Mouse (Mus musculus) v-Abl transformed pro-B cells (cell line): ENCODE measurements around the gene Adap1.

Experiments used
- in situ Hi-C, 2 experiments: fragments of 400-800 bp; cut with MboI; formaldehyde crosslinking; loops; one replicate each; pipeline ENCODE4 v1.15.1; 2025; ENCODE audit not compliant: unreplicated experiment in 2 of 2

Gene Adap1

DNA sequence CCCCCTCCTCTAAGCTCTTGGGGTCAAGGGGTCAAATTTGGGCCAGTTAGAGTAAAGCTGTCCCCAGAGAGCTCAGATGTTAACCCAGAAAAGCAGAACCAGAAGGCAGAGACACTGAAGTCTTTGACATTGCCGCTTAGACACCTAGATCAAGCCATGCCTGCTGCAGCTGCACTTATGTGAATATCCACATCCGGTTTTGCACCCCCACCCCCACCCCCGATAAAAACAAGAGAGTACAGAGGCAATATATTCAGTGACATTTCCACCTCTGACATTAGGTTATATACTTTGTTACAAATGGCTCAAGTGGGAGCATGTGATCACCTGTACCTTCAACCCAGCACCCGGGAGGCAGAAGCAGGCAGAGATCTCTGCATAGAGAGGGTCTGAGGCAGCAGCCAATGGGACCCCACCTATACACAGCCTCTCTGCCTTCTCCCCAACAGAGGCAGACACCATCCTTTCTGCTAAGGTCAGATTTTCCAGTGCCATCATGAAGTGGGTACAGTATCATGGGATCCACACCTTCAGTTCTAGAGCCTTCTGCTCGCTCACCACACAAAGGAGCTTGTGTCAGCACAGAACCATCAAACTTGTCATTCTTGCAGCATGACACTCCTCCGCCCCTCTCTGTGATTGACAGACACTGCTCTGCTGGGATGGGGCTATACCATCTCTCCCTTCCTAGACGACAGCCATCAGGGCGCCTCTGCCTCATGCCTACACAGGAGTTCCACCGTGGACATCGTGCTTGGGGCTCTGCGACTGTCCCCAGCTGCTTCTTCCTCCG is 34.8 kb downstream of the Adap1 start:
- in situ Hi-C loops = no loop called here

DNA sequence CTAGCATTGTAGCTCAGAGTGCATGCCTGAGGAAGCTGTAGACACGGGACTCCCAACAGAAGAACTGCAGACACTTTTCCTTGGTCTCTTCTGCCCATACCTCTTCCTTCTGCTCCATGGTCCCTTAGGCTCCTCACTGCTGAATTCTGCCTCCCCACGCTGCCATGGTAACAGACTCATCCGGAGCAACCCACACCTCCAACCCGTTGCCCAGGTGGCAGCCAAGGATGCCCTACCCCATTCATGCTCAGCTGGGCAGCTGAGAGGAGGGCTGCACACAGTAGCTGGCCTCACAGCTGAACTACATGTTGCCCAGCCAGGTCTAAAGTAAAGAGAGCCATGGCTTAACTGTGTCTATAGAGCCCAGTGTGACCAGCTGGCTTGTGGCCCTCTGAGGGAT is 36.8 kb downstream of the Adap1 start:
- in situ Hi-C loops = no loop called here

DNA sequence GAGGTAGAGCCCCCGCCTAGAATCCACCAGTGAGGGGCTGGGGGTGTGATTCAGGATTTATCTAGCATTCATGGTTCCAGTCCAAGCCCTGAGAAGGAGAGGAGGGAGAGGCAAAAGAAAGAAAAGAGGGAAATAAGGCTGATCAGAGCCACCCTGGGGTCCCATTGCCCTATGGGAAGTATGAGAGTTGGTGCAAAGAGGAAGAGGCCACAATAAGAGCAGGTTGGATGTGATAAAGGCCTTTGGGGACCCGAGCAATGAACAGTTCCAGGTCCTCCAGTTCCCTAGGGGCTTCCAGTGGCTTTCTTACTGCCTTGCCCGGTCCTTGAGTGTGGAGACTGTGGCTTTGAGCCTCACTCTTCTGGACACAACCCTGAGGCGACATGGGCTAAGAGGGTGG is 37.6 kb downstream of the Adap1 start:
- in situ Hi-C loops = no loop called here

GRCm38 (mm10) chr5:139287099-139287498 is 38.3 kb downstream of the Adap1 start:
- in situ Hi-C loops = no loop called here

DNA sequence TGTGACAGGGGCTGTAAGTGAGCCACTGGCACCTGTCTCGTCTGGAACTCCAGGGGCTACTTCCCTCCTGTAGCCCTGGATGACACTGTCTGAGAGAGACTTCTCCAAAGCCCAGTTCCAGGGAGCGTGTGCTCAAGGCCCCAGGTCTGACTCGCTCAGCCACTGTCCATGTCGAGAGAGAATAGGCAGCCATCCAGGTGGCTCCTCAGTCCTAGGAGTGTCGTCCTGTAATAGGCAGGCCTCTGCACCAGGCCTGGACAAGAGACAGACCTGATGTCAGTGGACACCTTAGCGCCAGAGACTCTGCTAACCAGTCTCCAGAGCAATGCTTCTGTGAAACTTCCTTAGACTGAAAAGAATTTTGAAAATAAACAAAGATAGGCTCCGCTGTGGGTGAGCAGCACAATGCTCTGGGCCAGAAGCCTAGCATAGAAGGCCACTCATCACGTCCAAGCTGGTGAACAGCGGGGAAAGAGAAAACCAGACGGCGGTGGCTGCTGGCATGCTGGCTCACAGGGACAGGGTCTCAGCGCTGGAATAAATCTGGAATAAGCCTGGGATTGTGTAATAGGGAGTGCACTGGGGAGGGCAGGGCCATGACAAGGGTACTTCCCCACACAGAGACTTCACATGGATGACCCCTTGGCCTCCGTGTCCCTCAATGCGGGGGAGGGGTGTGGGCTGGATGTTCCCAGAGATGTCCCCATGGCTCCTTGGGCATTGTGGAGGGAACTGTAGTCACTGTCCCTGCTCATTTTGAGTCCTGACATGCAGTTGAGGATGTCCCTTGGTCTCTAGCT is 39.1 kb downstream of the Adap1 start:
- in situ Hi-C loops = no loop called here

GRCm38 (mm10) chr5:139285383-139286067 is 39.9 kb downstream of the Adap1 start:
- in situ Hi-C loops = no loop called here

GRCm38 (mm10) chr5:139283460-139284180 is 41.8 kb downstream of the Adap1 start:
- in situ Hi-C loops = loop anchor here (5.0 kb wide), 3 partner anchors 44 to 436 kb away; partner anchors contain the start of gene Adap1 (in 1 of the 2)

DNA sequence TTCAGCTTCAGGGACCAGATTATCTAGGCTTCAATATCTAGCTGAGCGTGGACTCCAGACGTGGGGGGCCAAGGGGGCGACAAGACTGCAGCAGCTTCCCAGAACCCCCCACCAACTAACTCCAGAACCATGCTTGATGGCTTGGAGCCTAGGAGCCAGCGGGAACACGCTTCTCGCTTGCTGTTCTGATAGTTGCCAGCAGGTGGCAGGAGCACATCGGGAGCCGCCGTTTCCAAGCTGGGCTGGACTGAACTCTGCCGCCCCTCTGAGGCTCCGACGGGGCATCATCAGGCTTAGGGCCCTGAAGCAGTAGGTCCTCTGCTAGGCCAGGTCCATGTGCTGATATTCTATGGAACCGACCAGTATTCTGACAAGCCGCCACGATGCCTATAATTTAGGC is 43.2 kb downstream of the Adap1 start:
- in situ Hi-C loops = loop anchor here (5.0 kb wide), 3 partner anchors 45 to 435 kb away; partner anchors contain the start of gene Adap1 (in 1 of the 2)

- in situ Hi-C loops = loop anchor here (5.0 kb wide), 3 partner anchors 46 to 434 kb away; partner anchors contain the start of gene Adap1 (in 1 of the 2)
These were observed 43.9 kb downstream of the Adap1 start for GRCm38 (mm10) chr5:139281373-139282112.

GRCm38 (mm10) chr5:139277287-139277686 is 48.1 kb downstream of the Adap1 start:
- in situ Hi-C loops = loop anchor here (10.0 kb wide), 2 partner anchors 202 to 228 kb away; no protein-coding TSS in a partner anchor

- in situ Hi-C loops = loop anchor here (10.0 kb wide), 2 partner anchors 197 to 233 kb away; no protein-coding TSS in a partner anchor
These were observed 53.3 kb downstream of the Adap1 start for GRCm38 (mm10) chr5:139271994-139272554.

- in situ Hi-C loops = loop anchor here (10.0 kb wide), 2 partner anchors 196 to 234 kb away; no protein-coding TSS in a partner anchor
These were observed 54.5 kb downstream of the Adap1 start for GRCm38 (mm10) chr5:139270806-139271521.

GRCm38 (mm10) chr5:139267661-139268060 is 57.8 kb downstream of the Adap1 start:
- in situ Hi-C loops = no loop called here

DNA sequence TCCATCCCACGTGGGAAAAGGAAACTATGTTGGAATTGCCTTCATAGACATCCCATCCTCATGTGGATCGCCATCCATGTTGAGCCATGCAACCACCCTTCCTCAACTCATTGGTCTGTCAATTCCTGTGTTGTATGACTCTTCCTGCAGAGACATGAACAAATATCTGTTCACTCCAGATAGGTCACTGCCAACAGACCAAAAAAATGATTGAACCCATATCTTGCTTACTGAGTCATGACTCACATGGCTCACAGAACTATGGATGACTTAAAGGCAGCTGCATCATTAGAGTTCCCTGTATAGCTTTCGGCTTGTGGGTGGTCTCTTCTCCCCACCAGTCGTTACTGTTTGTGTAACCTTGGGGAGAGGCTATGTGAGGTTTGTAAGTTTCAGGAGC is 64.0 kb downstream of the Adap1 start:
- in situ Hi-C loops = loop anchor here in 1 of 2 experiments (5.0 kb wide), 1 partner anchor 414 kb away; no protein-coding TSS in a partner anchor

DNA sequence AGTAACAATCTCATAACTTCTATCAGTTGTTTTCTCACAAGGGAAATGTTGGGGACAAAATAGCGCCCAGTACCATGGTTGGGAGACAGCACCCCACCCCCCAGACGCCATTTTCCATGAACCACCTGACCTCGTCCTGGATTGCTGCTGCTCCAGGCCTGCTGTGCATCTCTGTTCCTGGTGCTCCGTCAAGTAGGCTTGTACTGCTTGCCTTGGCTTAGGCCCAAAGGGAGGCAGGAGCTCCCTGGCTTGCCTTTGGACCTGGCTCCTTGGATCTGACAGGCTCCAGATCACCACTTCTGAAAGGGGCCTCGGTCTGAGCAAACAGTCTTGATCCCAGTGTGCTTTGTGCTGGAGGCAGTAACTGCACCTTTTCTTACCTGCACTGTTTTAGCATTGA is 65.6 kb downstream of the Adap1 start:
- in situ Hi-C loops = loop anchor here in 1 of 2 experiments (5.0 kb wide), 1 partner anchor 413 kb away; no protein-coding TSS in a partner anchor

DNA sequence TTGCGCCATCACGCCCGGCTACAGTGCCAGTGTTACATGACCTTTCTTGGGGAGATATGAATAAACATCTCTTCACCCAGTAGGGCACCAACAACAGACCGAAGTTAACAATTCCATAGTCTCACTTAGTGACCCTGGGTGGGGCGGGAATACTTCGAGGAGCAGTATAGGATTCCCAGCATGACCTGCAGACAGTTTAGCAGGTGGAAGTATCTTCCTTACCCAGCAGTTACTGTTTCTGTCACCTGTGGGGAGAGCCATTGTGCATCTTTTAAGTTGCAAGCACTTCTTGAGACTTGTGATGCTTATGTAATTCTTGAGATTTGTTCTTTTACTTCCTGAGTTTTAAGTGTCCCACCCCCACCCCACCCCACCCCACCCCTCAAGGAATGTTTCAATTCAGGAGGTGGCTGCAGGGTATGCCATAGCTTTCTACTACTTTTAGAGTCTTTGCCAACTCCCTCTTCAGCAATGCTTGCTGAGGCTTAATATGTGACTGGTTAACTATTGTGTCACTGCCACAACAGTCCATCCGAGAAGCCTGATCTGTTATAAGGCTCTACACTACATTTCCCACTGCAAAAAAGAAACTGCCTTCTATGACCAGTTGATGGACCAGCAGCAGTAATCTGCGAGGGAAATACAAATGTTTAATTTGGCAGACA is 66.9 kb downstream of the Adap1 start:
- in situ Hi-C loops = no loop called here

GRCm38 (mm10) chr5:139257818-139258217 is 67.6 kb downstream of the Adap1 start:
- in situ Hi-C loops = no loop called here

DNA sequence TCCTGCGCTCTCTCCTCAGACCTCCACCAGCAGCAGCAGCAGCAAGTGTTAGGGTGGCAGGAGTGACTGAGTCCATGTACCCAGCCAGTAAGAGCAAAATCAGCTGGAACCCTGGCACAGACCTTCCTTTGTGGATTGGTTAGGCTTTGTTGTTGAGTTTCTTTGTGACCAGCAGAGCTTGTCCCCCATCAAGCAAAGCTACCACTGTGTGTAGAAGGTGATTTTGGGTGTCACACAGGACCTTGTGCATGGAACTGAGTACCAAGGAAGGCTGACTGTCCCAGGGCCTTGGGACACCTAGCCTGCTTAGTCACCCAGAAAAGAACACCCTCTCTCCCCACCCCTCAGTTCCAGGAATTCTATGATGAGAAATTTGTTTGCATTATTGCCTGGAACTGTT is 68.2 kb downstream of the Adap1 start:
- in situ Hi-C loops = no loop called here
